Mouse (Mus musculus): Measurements from ENCODE around the gene Rps6ka2.

DNA sequence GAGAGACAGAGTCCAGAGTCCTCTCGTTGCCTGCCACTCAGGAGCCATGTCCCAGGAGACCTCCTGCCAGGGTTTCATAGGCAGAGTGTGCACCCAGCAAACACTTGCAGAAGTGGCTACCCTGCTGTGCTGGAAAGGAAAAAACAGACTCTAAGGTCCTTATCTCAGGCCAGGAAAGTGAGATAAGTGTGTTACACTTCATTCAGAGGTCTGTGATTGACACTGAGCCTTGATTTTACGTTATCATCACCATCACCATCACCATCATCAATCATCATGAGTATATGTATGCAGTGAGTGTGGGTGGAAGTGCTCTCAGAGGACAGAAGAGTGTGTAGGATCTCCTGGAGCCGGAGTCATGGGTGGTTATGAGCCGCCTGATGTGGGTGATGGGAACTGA is 51.4 kb downstream of the Rps6ka2 start:
- TF ChIP-seq CTCF (IDR thresholded peaks at IDR 0.05; ENCODE audit: borderline replicate concordance, insufficient read depth, low read length) (no peak), POLR2A (IDR thresholded peaks at IDR 0.05; ENCODE audit: low read depth, low read length) (no peak)
